29 mouse cellular contexts compared by ENCODE assay signal in genomic region chr7:109086946-109087345, GRCm38 (mm10). TPM values are rescaled to one million over a fixed set of nuclear protein-coding genes. Genes with fewer than 3 reads are reported as not detected.
DNase-seq lines count a peak whose midpoint lies in the region; ATAC-seq and TF ChIP-seq lines count a peak whose summit lies in the region.
"Had no signal": no experiment of that assay in that cellular context is flagged by ENCODE, and none has a peak within 500 bp of the region (broad histone marks: within the 10 kb centered on the region; RNA-seq: fewer than 3 reads in every experiment).

No protein-coding gene starts in this region.

- TF ChIP-seq CTCF in kidney, postnatal 0 days (IDR thresholded peaks at IDR 0.05; ENCODE audit: low read depth), result no peak
- TF ChIP-seq CTCF in lung, postnatal 0 days (IDR thresholded peaks at IDR 0.05), result no peak
- TF ChIP-seq CTCF in midbrain, postnatal 0 days (IDR thresholded peaks at IDR 0.05), result no peak

- H3K4me2 ChIP-seq in kidney, postnatal 0 days (ENCODE audit: low read length), result no peak overlapping the region
- H3K4me2 ChIP-seq in lung, postnatal 0 days (replicated peaks; ENCODE audit: low read depth, low read length), result no peak overlapping the region
- H3K4me2 ChIP-seq in midbrain, postnatal 0 days (ENCODE audit: low read depth, low read length, poor library complexity, severe bottlenecking), result no peak overlapping the region
- H3K4me2 ChIP-seq: forebrain, embryonic 13.5 days; heart, embryonic 12.5 days; hindbrain, embryonic 13.5 days; midbrain, embryonic 15.5 days; neural tube, embryonic 12.5 days had no signal

- no peak overlapping the region for H3K27ac ChIP-seq in kidney, postnatal 0 days
- no peak overlapping the region for H3K27ac ChIP-seq in lung, postnatal 0 days (ENCODE audit: low read length)
- H3K27ac ChIP-seq in embryonic facial prominence, embryonic 10.5 days (replicated peaks), result no peak overlapping the region
- H3K27ac ChIP-seq in midbrain, postnatal 0 days (ENCODE audit: low read depth, low read length), result no peak overlapping the region
- H3K27ac ChIP-seq: forebrain, embryonic 13.5 days; hindbrain, embryonic 13.5 days; liver, embryonic 14.5 days; midbrain, embryonic 15.5 days; neural tube, embryonic 12.5 days had no signal

- H3K9me3 ChIP-seq in kidney, postnatal 0 days (replicated peaks; ENCODE audit: low read length), result no peaks in the 10 kb centered on the region
- H3K9me3 ChIP-seq in lung, postnatal 0 days (ENCODE audit: low read length), result no peaks in the 10 kb centered on the region
- H3K9me3 ChIP-seq in embryonic facial prominence, embryonic 10.5 days, result no peaks in the 10 kb centered on the region
- H3K9me3 ChIP-seq in midbrain, postnatal 0 days (ENCODE audit: low read length), result no peaks in the 10 kb centered on the region
- H3K9me3 ChIP-seq: forebrain, embryonic 13.5 days; heart, embryonic 12.5 days; hindbrain, embryonic 13.5 days; midbrain, embryonic 15.5 days; neural tube, embryonic 12.5 days had no signal

- H3K27me3 ChIP-seq in kidney, postnatal 0 days (ENCODE audit: insufficient read depth, low read length), result no peaks in the 10 kb centered on the region
- H3K27me3 ChIP-seq in lung, postnatal 0 days (replicated peaks; ENCODE audit: insufficient read depth, low read length), result no peaks in the 10 kb centered on the region
- H3K27me3 ChIP-seq in embryonic facial prominence, embryonic 10.5 days (replicated peaks; ENCODE audit: low read depth, poor library complexity, severe bottlenecking), result peaks cover 14% of the 10 kb centered on the region
- no peaks in the 10 kb centered on the region for H3K27me3 ChIP-seq in midbrain, postnatal 0 days (ENCODE audit: insufficient read depth, low read length)

- DNase-seq in kidney, postnatal 0 days (ENCODE audit: low spot score), result peak; percentile 15
- DNase-seq in kidney, adult 18-20 months, result no peak
- DNase-seq in lung, postnatal 0 days (ENCODE audit: low spot score), result peak; percentile 2
- DNase-seq in lung, postnatal 10 days, result no peak
- peak; percentile 24 for DNase-seq in embryonic facial prominence, embryonic 10.5 days (ENCODE audit: low spot score)
- no peak for DNase-seq in midbrain, postnatal 0 days (ENCODE audit: low spot score)
- DNase-seq in gastrocnemius, postnatal 36 days, result no peak
- DNase-seq: adrenal gland, adult 2 months; cerebellum, adult 8-10 months; cerebellum, postnatal 36 days; gastrocnemius, postnatal 14 days; heart, adult 18-20 months; heart, postnatal 4 days; layer of hippocampus, postnatal 36 days; left cerebral cortex, postnatal 4 days; liver; lung, adult 2 months; lung, postnatal 4 days; right cerebral cortex, adult 18-20 months; thymus, postnatal 14 days had no signal

- intact Hi-C loops in gastrocnemius, postnatal 36 days (cut with DNase I), result no loop called here

- TF ChIP-seq EP300 in lung, postnatal 0 days (IDR thresholded peaks at IDR 0.05), result no peak

- H3K36me3 ChIP-seq in kidney, postnatal 0 days (ENCODE audit: insufficient read depth, low read length), result no peaks in the 10 kb centered on the region
- H3K36me3 ChIP-seq in lung, postnatal 0 days (ENCODE audit: insufficient read depth, low read length), result no peaks in the 10 kb centered on the region
- H3K36me3 ChIP-seq in embryonic facial prominence, embryonic 10.5 days (replicated peaks), result no peaks in the 10 kb centered on the region
- no peaks in the 10 kb centered on the region for H3K36me3 ChIP-seq in midbrain, postnatal 0 days (ENCODE audit: insufficient read depth, low read length)
- H3K36me3 ChIP-seq: heart, embryonic 12.5 days; hindbrain, embryonic 13.5 days; midbrain, embryonic 15.5 days; neural tube, embryonic 12.5 days had no signal

- no peak overlapping the region for H3K4me3 ChIP-seq in kidney, postnatal 0 days (replicated peaks; ENCODE audit: low read depth, low read length)
- no peak overlapping the region for H3K4me3 ChIP-seq in lung, postnatal 0 days (ENCODE audit: low read depth, low read length)
- no peak overlapping the region for H3K4me3 ChIP-seq in embryonic facial prominence, embryonic 10.5 days
- H3K4me3 ChIP-seq in midbrain, postnatal 0 days (ENCODE audit: low read depth, low read length), result no peak overlapping the region
- H3K4me3 ChIP-seq: forebrain, embryonic 13.5 days; heart, embryonic 12.5 days; hindbrain, embryonic 13.5 days; midbrain, embryonic 15.5 days; neural tube, embryonic 12.5 days had no signal

- H3K4me1 ChIP-seq in kidney, postnatal 0 days (replicated peaks; ENCODE audit: insufficient read depth, low read length), result peaks cover 6% of the 10 kb centered on the region; the same call in 1 of the 2 replicates
- H3K4me1 ChIP-seq in lung, postnatal 0 days (ENCODE audit: insufficient read depth, low read depth, low read length), result no peaks in the 10 kb centered on the region
- peaks cover 15% of the 10 kb centered on the region for H3K4me1 ChIP-seq in embryonic facial prominence, embryonic 10.5 days
- peaks cover 3% of the 10 kb centered on the region; the same call in 1 of the 2 replicates for H3K4me1 ChIP-seq in midbrain, postnatal 0 days (ENCODE audit: insufficient read depth, low read length)

- no peak overlapping the region for H3K9ac ChIP-seq in kidney, postnatal 0 days (ENCODE audit: low read depth, low read length)
- no peak overlapping the region for H3K9ac ChIP-seq in lung, postnatal 0 days (replicated peaks; ENCODE audit: low read depth)
- no peak overlapping the region for H3K9ac ChIP-seq in midbrain, postnatal 0 days (replicated peaks; ENCODE audit: low read length, poor library complexity, severe bottlenecking)
- H3K9ac ChIP-seq: forebrain, embryonic 13.5 days; heart, embryonic 12.5 days; hindbrain, embryonic 13.5 days; liver, embryonic 14.5 days; midbrain, embryonic 15.5 days; neural tube, embryonic 12.5 days had no signal

- WGBS in kidney, postnatal 0 days, result 4% methylated on average over 2 of the region's 2 CpGs
- 2% methylated on average over 2 of the region's 2 CpGs for WGBS in lung, postnatal 0 days
- 15% methylated on average over 2 of the region's 2 CpGs for WGBS in embryonic facial prominence, embryonic 10.5 days
- WGBS in midbrain, postnatal 0 days, result 32% methylated on average over 2 of the region's 2 CpGs

- no peak for ATAC-seq in kidney, postnatal 0 days (replicated peaks; ENCODE audit: low FRiP score, low read depth)
- no peak for ATAC-seq in lung, postnatal 0 days
- ATAC-seq in midbrain, postnatal 0 days (ENCODE audit: low FRiP score), result no peak
- ATAC-seq: activated CD4-positive, CD25-positive, alpha-beta regulatory T cell, adult 4 months; CD4-positive, CD25-positive, alpha-beta regulatory T cell, adult 4 months; forebrain, embryonic 13.5 days; intestine, embryonic 16.5 days; midbrain, embryonic 15.5 days had no signal

RNA-seq across cellular contexts. Expression of gene Ric3, which starts 3.8 kb away (rescaled TPM):
- 0.66 and 1.2 TPM in 2 replicates for polyA plus RNA-seq in kidney, postnatal 0 days (2015; fragmentation: Nextera tagmentation; extraction: Ambion mirVana)
- polyA plus RNA-seq in lung, postnatal 0 days (2015; fragmentation: Nextera tagmentation; extraction: Ambion mirVana), result 0.58 and 0.83 TPM in 2 replicates
- 8.9 and 9.0 TPM in 2 replicates for polyA plus RNA-seq in embryonic facial prominence, embryonic 10.5 days (2016; fragmentation: Nextera tagmentation; extraction: Ambion mirVana)
- 62.8 and 65.0 TPM in 2 replicates for total RNA-seq in midbrain, postnatal 0 days (2014; rRNA removed)
- 42.1 and 42.2 TPM in 2 replicates for polyA plus RNA-seq in midbrain, postnatal 0 days (2015; fragmentation: Nextera tagmentation; extraction: Ambion mirVana)
- total RNA-seq in gastrocnemius, postnatal 36 days (2021), result 1 to 10 TPM; 1.3 to 1.5 TPM

Comparison
In these comparisons a context has a peak if more than half of its experiments do, and no peak if none do; other contexts are left out.
1. DNase-seq: peak in kidney, postnatal 0 days (single experiment), lung, postnatal 0 days (single experiment) and embryonic facial prominence, embryonic 10.5 days (single experiment); none in kidney, adult 18-20 months (single experiment), lung, postnatal 10 days (single experiment), midbrain, postnatal 0 days (single experiment) and gastrocnemius, postnatal 36 days (0 of 2).